Comparison of ENCODE assay signal across 13 mouse cellular contexts in the genomic region with DNA sequence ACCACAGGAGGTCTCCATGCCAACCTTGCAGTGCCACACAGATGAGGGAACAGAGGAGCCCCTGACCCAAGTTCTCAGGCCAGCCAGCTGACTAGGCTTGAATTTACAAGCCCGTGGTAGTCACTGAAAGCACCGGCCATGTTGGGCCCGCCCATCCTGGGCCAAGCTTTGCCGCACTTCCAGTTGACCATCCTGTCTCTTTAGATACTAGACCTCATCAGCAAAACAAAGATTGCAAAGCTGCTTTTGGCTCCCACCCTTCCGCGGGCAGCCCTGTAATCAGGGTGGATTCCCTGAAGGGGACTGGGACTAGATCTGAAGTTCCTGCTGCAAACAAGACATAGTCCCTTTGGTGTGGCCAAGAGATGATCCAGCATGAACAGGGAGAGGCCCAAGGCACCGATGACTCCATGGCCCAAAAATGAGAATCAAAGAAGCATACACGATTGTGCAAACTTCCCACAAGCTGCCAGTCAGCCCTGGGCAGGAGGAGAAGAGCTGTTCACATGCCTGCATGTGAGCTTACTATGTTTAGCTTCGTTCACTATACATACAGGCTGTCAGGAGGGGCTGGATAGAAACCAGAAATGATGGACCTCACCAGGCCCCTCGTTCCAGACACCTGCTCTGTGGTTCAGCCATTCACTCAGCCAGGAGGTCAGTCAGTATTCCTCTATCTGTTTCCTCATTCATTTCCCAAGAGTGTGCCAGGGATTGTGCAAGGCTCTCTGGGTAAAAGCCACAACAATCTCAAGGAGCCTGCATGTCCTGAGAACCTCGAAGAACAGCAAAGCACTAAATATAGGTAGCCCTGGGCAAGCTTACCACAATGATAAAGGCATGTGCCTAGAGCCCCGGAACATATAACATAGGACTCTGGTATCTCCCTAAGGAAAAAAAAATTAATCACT.
DNase-seq lines count a peak whose midpoint lies in the region; ATAC-seq and TF ChIP-seq lines count a peak whose summit lies in the region.
"Had no signal": no experiment of that assay in that cellular context is flagged by ENCODE, and none has a peak within 500 bp of the region (broad histone marks: within the 10 kb centered on the region; RNA-seq: fewer than 3 reads in every experiment).

No protein-coding gene starts in this region.

- no peak overlapping the region for H3K27ac ChIP-seq in kidney, adult 2 months (ENCODE audit: insufficient read depth, low read depth, low read length)
- H3K27ac ChIP-seq: embryonic facial prominence, embryonic 12.5 days; forebrain, embryonic 15.5 days had no signal

- WGBS in kidney, adult 2 months = 84% methylated on average over 12 of the region's 12 CpGs

- no peaks in the 10 kb centered on the region for H3K27me3 ChIP-seq in kidney, adult 2 months (replicated peaks; ENCODE audit: control insufficient read depth, insufficient read depth, low read length)
- H3K27me3 ChIP-seq: embryonic facial prominence, embryonic 12.5 days; forebrain, embryonic 15.5 days had no signal

- H3K4me3 ChIP-seq in kidney, adult 2 months (ENCODE audit: insufficient read depth, low read depth, low read length) = no peak overlapping the region
- H3K4me3 ChIP-seq: embryonic facial prominence, embryonic 12.5 days; forebrain, embryonic 15.5 days had no signal

- H3K4me1 ChIP-seq in kidney, adult 2 months (ENCODE audit: control insufficient read depth, insufficient read depth, low read length) = no peaks in the 10 kb centered on the region

- peak; percentile 48 for ATAC-seq in granulocyte monocyte progenitor cell, adult 5-6 weeks (replicated peaks; ENCODE audit: poor library complexity, severe bottlenecking)
- ATAC-seq: forebrain, embryonic 15.5 days had no signal

- no peaks in the 10 kb centered on the region for H3K36me3 ChIP-seq in kidney, adult 2 months (ENCODE audit: control insufficient read depth, insufficient read depth, low read length)
- H3K36me3 ChIP-seq: embryonic facial prominence, embryonic 12.5 days; forebrain, embryonic 15.5 days had no signal

- TF ChIP-seq CTCF in kidney, adult 2 months (conservative IDR thresholded peaks at IDR 0.05; ENCODE audit: insufficient read depth, insufficient read length, low read depth, low read length) = no peak

- peak; percentile 65 for DNase-seq in heart, adult 18-20 months
- no peak for DNase-seq in heart, postnatal 25 days (ENCODE audit: low spot score)
- DNase-seq in NIH3T3 (ENCODE audit: low read depth) = peak; percentile 39
- peak; percentile 87 for DNase-seq in lung, postnatal 36 days
- no peak for DNase-seq in kidney, adult 8-10 months
- DNase-seq in kidney, adult 2 months = no peak
- no peak for DNase-seq in cerebellum, postnatal 36 days
- DNase-seq: cerebellum, adult 2 months; midbrain, embryonic 14.5 days; right cerebral cortex, postnatal 4 days had no signal

- no peak for TF ChIP-seq POLR2A in kidney, adult 2 months (IDR thresholded peaks at IDR 0.05; ENCODE audit: low read depth, low read length)

- intact Hi-C loops in heart, postnatal 25 days (cut with DNase I) = no loop called here

Comparison
In these comparisons a context has a peak if more than half of its experiments do, and no peak if none do; other contexts are left out.
1. DNase-seq: peak in heart, adult 18-20 months (2 of 2), NIH3T3 (single experiment) and lung, postnatal 36 days (single experiment); none in heart, postnatal 25 days (single experiment), kidney, adult 8-10 months (0 of 2), kidney, adult 2 months (single experiment) and cerebellum, postnatal 36 days (0 of 2).